Mouse (Mus musculus) cortical plate, adult 2 months (tissue): ENCODE measurements at regions not wholly inside any gene's neighbourhood (a gene's known extent, or its start where the extent isn't known, plus 50 kb on each side); places are given as distances from the start of the nearest gene placed in this dataset.

Experiments
- H3K27ac ChIP-seq: fragments of 200-500 bp; 2 replicates; pipeline ENCODE4 v1.5.1; 2012; ENCODE audit warnings: low read length, control low read depth, inconsistent platforms; ENCODE audit not compliant: insufficient read depth
- H3K4me1 ChIP-seq: fragments of 200-500 bp; 2 replicates; pipeline ENCODE4 v1.6.1; 2011; ENCODE audit warnings: low read length; ENCODE audit not compliant: control insufficient read depth, insufficient read depth
- H3K4me3 ChIP-seq: fragments of 200-500 bp; 2 replicates; pipeline ENCODE4 v1.5.1; 2011; ENCODE audit warnings: mild to moderate bottlenecking, low read length, control low read depth; ENCODE audit not compliant: insufficient read depth
- CTCF ChIP-seq: fragments of 200-500 bp; IDR thresholded peaks from 2 replicates; pipeline ENCODE4 v1.5.1; 2011; ENCODE audit warnings: mild to moderate bottlenecking, control low read depth, low read length; ENCODE audit not compliant: insufficient read depth; ENCODE audit errors: extremely low read depth
- POLR2A ChIP-seq: fragments of 200-500 bp; IDR thresholded peaks from 2 replicates; pipeline ENCODE4 v1.6.1; 2011; ENCODE audit warnings: mild to moderate bottlenecking, low read length, control low read depth; ENCODE audit not compliant: insufficient read depth; ENCODE audit errors: extremely low read depth

- no peaks in the 10 kb centered on the region for H3K4me1 ChIP-seq
- no peak overlapping the region for H3K27ac ChIP-seq
- TF ChIP-seq POLR2A (no peak), CTCF (no peak)
- H3K4me3 ChIP-seq: no peak overlapping the region
Observed at GRCm38 (mm10) chr7:136406258-136407100, 487.9 kb upstream of the Mgmt start.

GRCm38 (mm10) chr7:136414808-136415207 lies 479.6 kb upstream of the Mgmt start:
- Histone ChIP-seq H3K4me1 (no peaks in the 10 kb centered on the region), H3K4me3 (no peak overlapping the region), H3K27ac (no peak overlapping the region)
- TF ChIP-seq CTCF (no peak), POLR2A (no peak)

GRCm38 (mm10) chr7:136417327-136417726 lies 477.1 kb upstream of the Mgmt start:
- no peaks in the 10 kb centered on the region for H3K4me1 ChIP-seq
- no peak overlapping the region for H3K27ac ChIP-seq
- H3K4me3 ChIP-seq: no peak overlapping the region
- TF ChIP-seq POLR2A (no peak), CTCF (no peak)

GRCm38 (mm10) chr7:136423846-136424531 lies 470.4 kb upstream of the Mgmt start:
- Histone ChIP-seq H3K4me3 (no peak overlapping the region), H3K27ac (no peak overlapping the region), H3K4me1 (no peaks in the 10 kb centered on the region)
- TF ChIP-seq CTCF (no peak), POLR2A (no peak)

- H3K4me3 ChIP-seq: no peak overlapping the region
- TF ChIP-seq CTCF: no peak
- no peak for TF ChIP-seq POLR2A
Observed at GRCm38 (mm10) chr7:136427164-136427563, 467.2 kb upstream of the Mgmt start.

GRCm38 (mm10) chr7:136430085-136431011 lies 464.1 kb upstream of the Mgmt start:
- peaks cover 3% of the 10 kb centered on the region; the same call in 1 of the 2 replicates for H3K4me1 ChIP-seq
- no peak overlapping the region for H3K4me3 ChIP-seq
- no peak for TF ChIP-seq CTCF
- no peak for TF ChIP-seq POLR2A
- no peak overlapping the region for H3K27ac ChIP-seq

More at GRCm38 (mm10) chr7:136427164-136427563, 467.2 kb upstream of the Mgmt start:
- Histone ChIP-seq H3K27ac (no peak overlapping the region), H3K4me1 (no peaks in the 10 kb centered on the region)

- Histone ChIP-seq H3K4me3 (no peak overlapping the region), H3K27ac (0 out of 2 replicates have a peak overlapping the region, but pooled peaks have one; percentile 42), H3K4me1 (peaks cover 3% of the 10 kb centered on the region; the same call in 1 of the 2 replicates)
- no peak for TF ChIP-seq POLR2A
- no peak for TF ChIP-seq CTCF
Observed at GRCm38 (mm10) chr7:136433699-136434098, 460.7 kb upstream of the Mgmt start.

- Histone ChIP-seq H3K4me3 (no peak overlapping the region), H3K4me1 (peaks cover 3% of the 10 kb centered on the region; the same call in 1 of the 2 replicates), H3K27ac (no peak overlapping the region)
- TF ChIP-seq POLR2A: no peak
- no peak for TF ChIP-seq CTCF
Observed at GRCm38 (mm10) chr7:136434510-136434909, 459.9 kb upstream of the Mgmt start.

GRCm38 (mm10) chr7:136443436-136443835 lies 451.0 kb upstream of the Mgmt start:
- no peak overlapping the region for H3K4me3 ChIP-seq
- TF ChIP-seq CTCF (no peak), POLR2A (no peak)
- no peak overlapping the region for H3K27ac ChIP-seq
- H3K4me1 ChIP-seq: peaks cover 3% of the 10 kb centered on the region; the same call in 1 of the 2 replicates
